Mouse (Mus musculus) liver, postnatal 0 days (tissue): ENCODE measurements at regions not wholly inside any gene's neighbourhood (a gene's known extent, or its start where the extent isn't known, plus 50 kb on each side); places are given as distances from the start of the nearest gene placed in this dataset.

Experiments used
- CTCF ChIP-seq: sonication (generic); IDR thresholded peaks from 2 replicates; pipeline ENCODE4 v1.5.1; 2016; ENCODE audit warnings: antibody characterized with exemption, low read depth
- EP300 ChIP-seq: IDR thresholded peaks from 2 replicates; pipeline ENCODE4 v1.6.1; 2016; ENCODE audit warnings: antibody characterized with exemption, low read depth, mild to moderate bottlenecking

DNA sequence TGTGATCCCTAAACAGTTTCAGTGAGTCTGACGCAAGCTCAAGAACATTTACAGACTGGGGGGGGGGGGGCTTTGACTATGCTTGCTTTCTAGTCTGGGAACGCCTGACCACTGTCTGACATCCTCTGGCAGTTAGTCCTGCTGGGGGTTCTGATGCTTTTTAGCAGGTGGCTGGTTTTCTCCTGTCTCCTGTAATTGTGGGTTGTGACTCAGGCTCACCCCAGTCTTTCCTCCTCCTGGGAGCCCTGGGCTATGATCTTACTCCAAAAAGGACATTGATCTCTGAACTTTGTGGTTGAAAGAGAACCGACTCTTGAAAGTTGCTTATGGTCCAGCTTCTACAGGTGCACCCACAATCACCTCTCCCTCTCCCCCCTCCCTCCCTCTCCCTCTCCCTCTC, 50.6 kb upstream of the Crhr1 start:
- TF ChIP-seq CTCF = no peak
- TF ChIP-seq EP300 = no peak
